Mouse (Mus musculus) heart, postnatal 0 days (tissue): Measurements from ENCODE around the gene Trak2.

ENCODE experiments used
- CTCF ChIP-seq: IDR thresholded peaks from 2 replicates; pipeline ENCODE4 v1.5.1; 2016; ENCODE audit warnings: antibody characterized with exemption, control low read depth, low read depth
- EP300 ChIP-seq: IDR thresholded peaks from 2 replicates; pipeline ENCODE4 v1.6.1; 2016; ENCODE audit warnings: antibody characterized with exemption, low read depth

- TF ChIP-seq CTCF (no peak), EP300 (no peak)
Observed at GRCm38 (mm10) chr1:58995313-58995712, 22.1 kb upstream of the Trak2 start.
